Mouse (Mus musculus) embryonic facial prominence, embryonic 14.5 days (tissue): ENCODE measurements around the gene Mlh3. TPM values are rescaled to one million over a fixed set of nuclear protein-coding genes. Genes with fewer than 3 reads are reported as not detected.

Source experiments
- ATAC-seq: fragments of 200-750 bp; cut with Nextera tagmentation; 2 replicates; pipeline ENCODE4 v1.8.0; 2017; ENCODE audit warnings: low read depth, moderate number of reproducible peaks, moderate TSS enrichment
- DNase-seq: peaks from one replicate; pipeline ENCODE4 v3.0.0-alpha.2; 2015; ENCODE audit warnings: low spot score
- H3K27ac ChIP-seq: fragments of 300-500 bp; sonication (generic); replicated peaks from 2 replicates; pipeline ENCODE4 v1.5.1; 2014; ENCODE audit warnings: low read depth, mild to moderate bottlenecking, low read length, moderate library complexity
- H3K27me3 ChIP-seq: fragments of 300-500 bp; sonication (generic); replicated peaks from 2 replicates; pipeline ENCODE4 v1.6.1; 2014; ENCODE audit warnings: low read length; ENCODE audit not compliant: control insufficient read depth, insufficient read depth
- H3K36me3 ChIP-seq: fragments of 300-500 bp; sonication (generic); 2 replicates; pipeline ENCODE4 v1.6.1; 2014; ENCODE audit warnings: low read length, mixed read lengths; ENCODE audit not compliant: control insufficient read depth, insufficient read depth
- H3K4me1 ChIP-seq: fragments of 300-500 bp; sonication (generic); 2 replicates; pipeline ENCODE4 v1.6.1; 2014; ENCODE audit warnings: antibody characterized with exemption, low read length; ENCODE audit not compliant: control insufficient read depth, insufficient read depth
- H3K4me2 ChIP-seq: fragments of 300-500 bp; sonication (generic); 2 replicates; pipeline ENCODE4 v1.6.1; 2014; ENCODE audit warnings: low read depth, mild to moderate bottlenecking, low read length, moderate library complexity, mixed read lengths
- H3K4me3 ChIP-seq: fragments of 300-500 bp; sonication (generic); 2 replicates; pipeline ENCODE4 v1.5.1; 2014; ENCODE audit warnings: low read depth, mild to moderate bottlenecking, low read length
- H3K9ac ChIP-seq: fragments of 300-500 bp; sonication (generic); 2 replicates; pipeline ENCODE4 v1.6.1; 2014; ENCODE audit warnings: low read depth, mild to moderate bottlenecking, low read length, moderate library complexity, mixed read lengths
- H3K9me3 ChIP-seq: fragments of 300-500 bp; sonication (generic); 2 replicates; pipeline ENCODE4 v1.6.1; 2016; ENCODE audit warnings: low read length; ENCODE audit not compliant: control insufficient read depth
- WGBS: fragments of 180-500 bp; shearing (Covaris S2); extraction: QIAGEN DNeasy Blood & Tissue Kit; methylation state at CpG from one replicate; pipeline ENCODE4 v1.1.7; 2014; 5-methylcytosine and 5-hydroxymethylcytosine counted together
- polyA plus RNA-seq: library from polyadenylated mRNA; unstranded; fragments of >200 nt; fragmentation: Nextera tagmentation; extraction: Ambion mirVana; gene quantifications from 2 replicates; pipeline ENCODE4 v1.2.1, GENCODE M21; 2014

Mlh3 gene
- polyA plus RNA-seq, 1 experiment from 2014 or later = 8.3 TPM

DNA sequence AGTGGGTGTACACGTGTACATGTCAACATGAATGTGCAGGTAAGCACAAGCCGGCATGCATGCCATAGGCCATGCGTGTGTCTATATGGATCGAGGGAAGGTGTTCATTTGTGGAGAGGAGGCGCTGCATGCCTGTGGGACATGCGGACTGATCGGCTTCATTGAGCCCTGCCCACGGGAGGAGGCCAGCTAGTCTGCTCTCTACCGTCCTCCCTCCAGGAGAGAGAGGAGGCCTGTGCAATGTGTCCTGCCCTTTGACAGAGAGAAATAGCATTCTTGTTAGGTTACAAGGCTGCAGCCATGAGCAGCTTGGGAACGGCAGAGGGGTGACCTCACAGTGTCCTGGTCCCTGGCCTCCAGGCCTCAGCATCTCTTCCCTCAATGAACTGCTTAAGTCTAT is 74.2 kb downstream of the Mlh3 start:
- H3K4me3 ChIP-seq = no peak overlapping the region
- ATAC-seq (no peak), DNase-seq (no peak)
- H3K27ac ChIP-seq = no peak overlapping the region
- WGBS = 89% methylated on average over 8 of the region's 10 CpGs
- no peaks in the 10 kb centered on the region for H3K36me3 ChIP-seq
- no peaks in the 10 kb centered on the region for H3K9me3 ChIP-seq
- H3K4me2 ChIP-seq = no peak overlapping the region
- 0 out of 2 replicates have a peak, but pooled peaks cover 5% of the 10 kb centered on the region for H3K27me3 ChIP-seq
- H3K4me1 ChIP-seq = peaks cover 51% of the 10 kb centered on the region
- H3K9ac ChIP-seq = no peak overlapping the region

DNA sequence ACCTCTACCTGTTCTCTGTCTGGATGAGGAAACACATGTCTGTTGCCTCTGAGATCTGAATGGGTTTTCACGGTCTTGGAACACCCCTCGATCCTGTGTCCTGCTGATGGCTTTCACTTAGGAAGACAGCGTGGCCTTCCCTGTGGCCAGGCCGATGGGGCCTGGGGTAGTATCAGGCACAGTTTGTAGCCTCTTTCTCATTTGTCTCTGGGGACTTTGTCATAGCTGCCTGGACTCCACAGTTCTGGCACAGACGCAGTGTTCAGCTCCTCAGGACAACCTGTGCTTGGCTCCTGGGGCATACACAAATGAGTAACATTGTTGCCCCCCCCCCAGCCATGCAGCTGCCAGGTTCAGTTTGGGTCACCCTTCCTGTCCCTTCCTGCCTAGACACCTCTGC is 75.3 kb downstream of the Mlh3 start:
- H3K27ac ChIP-seq = no peak overlapping the region
- H3K36me3 ChIP-seq = no peaks in the 10 kb centered on the region
- H3K27me3 ChIP-seq = 0 out of 2 replicates have a peak, but pooled peaks cover 5% of the 10 kb centered on the region
- H3K9ac ChIP-seq = no peak overlapping the region
- no peaks in the 10 kb centered on the region for H3K9me3 ChIP-seq
- DNase-seq (no peak), ATAC-seq (no peak)
- WGBS = 73% methylated on average over 5 of the region's 5 CpGs
- peaks cover 43% of the 10 kb centered on the region for H3K4me1 ChIP-seq
- no peak overlapping the region for H3K4me2 ChIP-seq
- no peak overlapping the region for H3K4me3 ChIP-seq

DNA sequence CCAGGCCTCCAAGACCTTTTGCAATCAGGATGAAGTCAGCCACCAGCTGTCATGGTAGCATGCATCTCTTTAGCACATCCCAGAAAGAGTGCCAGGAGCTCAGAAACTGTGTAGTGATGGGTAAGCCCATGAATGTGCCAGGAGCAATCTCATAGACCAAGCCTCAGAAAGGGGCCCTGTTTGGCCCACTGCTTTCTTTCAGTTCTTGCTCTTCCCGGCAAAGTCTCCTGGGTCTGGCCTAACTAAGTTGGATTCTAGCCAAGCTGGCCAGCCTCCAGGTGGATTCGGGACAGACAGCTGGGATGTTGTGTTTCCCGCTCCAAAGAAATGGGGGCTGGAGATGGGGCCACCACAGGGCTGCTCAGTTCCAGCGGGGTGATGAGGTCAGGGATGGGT is 75.8 kb downstream of the Mlh3 start:
- Histone ChIP-seq H3K4me3 (no peak overlapping the region), H3K9me3 (no peaks in the 10 kb centered on the region), H3K9ac (no peak overlapping the region), H3K27ac (peak overlapping the region; percentile 39), H3K4me2 (no peak overlapping the region), H3K27me3 (0 out of 2 replicates have a peak, but pooled peaks cover 5% of the 10 kb centered on the region), H3K36me3 (no peaks in the 10 kb centered on the region), H3K4me1 (peaks cover 43% of the 10 kb centered on the region)
- DNase-seq = peak; percentile 82
- ATAC-seq = peak; percentile 48
- 31% methylated on average over 4 of the region's 4 CpGs for WGBS

DNA sequence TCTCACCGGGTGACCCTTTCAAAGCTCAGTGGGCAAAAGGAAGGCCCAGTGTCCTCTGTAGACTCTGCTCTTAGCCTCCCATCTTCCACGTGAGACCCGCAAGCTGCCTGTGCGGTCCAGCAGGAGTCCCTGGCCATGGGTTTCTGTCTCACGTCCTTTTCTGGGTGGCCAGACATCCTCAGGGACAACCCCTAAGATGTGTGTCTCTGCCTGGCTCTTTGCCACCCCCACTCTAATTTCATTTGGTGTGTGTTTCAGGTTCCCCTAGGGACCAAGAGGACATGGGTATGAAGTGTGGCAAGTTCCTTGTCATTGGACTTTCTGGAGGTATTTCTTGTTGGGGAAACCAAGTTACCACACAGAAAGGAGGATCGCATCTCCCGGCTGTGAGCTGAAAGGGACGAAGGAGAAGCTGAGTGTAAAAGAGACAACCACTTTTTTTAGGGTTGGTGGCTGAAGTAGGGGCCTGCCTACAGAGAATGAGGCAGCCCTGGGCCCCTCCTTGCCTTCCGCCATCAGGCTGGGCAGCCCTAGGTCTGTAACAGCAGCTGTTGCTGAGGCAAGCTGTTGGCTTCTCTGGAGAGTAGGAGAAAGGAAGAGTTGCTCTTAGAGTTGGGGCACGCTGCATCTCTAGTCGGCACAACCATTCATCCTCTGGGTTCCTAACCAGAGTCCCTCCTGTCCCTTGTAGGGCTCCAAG is 76.3 kb downstream of the Mlh3 start:
- Histone ChIP-seq H3K9me3 (no peaks in the 10 kb centered on the region), H3K9ac (no peak overlapping the region), H3K4me3 (no peak overlapping the region), H3K4me2 (no peak overlapping the region), H3K36me3 (no peaks in the 10 kb centered on the region), H3K4me1 (peaks cover 43% of the 10 kb centered on the region), H3K27me3 (0 out of 2 replicates have a peak, but pooled peaks cover 5% of the 10 kb centered on the region), H3K27ac (peak overlapping the region; percentile 39)
- DNase-seq (no peak), ATAC-seq (peak; percentile 31; the same call in 1 of the 2 replicates)
- WGBS = 77% methylated on average over 11 of the region's 11 CpGs

DNA sequence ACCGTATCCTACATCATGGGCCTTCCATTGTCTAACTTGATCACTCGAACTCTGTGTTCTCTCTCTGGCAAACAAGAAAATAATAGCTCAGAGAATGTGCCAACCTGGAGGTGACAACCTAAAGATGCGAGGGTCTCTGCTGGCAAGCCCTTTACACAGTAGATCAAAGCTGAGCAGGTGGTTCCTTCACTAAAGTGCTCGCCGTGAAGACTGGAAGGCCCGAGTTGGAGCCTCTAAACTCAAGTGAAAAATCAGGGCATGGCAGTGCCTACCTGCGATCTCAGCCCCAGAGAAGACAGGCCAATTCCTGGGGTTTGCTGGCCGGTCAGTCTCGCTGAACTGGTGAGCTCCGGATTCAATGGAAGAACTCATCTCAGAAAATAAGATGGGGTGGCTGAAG is 77.3 kb downstream of the Mlh3 start:
- DNase-seq = no peak
- H3K4me2 ChIP-seq = no peak overlapping the region
- no peaks in the 10 kb centered on the region for H3K9me3 ChIP-seq
- H3K27ac ChIP-seq = no peak overlapping the region
- peaks cover 40% of the 10 kb centered on the region for H3K4me1 ChIP-seq
- H3K36me3 ChIP-seq = no peaks in the 10 kb centered on the region
- H3K27me3 ChIP-seq = 0 out of 2 replicates have a peak, but pooled peaks cover 5% of the 10 kb centered on the region
- ATAC-seq = no peak
- H3K9ac ChIP-seq = no peak overlapping the region
- 82% methylated on average over 10 of the region's 10 CpGs for WGBS
- no peak overlapping the region for H3K4me3 ChIP-seq

DNA sequence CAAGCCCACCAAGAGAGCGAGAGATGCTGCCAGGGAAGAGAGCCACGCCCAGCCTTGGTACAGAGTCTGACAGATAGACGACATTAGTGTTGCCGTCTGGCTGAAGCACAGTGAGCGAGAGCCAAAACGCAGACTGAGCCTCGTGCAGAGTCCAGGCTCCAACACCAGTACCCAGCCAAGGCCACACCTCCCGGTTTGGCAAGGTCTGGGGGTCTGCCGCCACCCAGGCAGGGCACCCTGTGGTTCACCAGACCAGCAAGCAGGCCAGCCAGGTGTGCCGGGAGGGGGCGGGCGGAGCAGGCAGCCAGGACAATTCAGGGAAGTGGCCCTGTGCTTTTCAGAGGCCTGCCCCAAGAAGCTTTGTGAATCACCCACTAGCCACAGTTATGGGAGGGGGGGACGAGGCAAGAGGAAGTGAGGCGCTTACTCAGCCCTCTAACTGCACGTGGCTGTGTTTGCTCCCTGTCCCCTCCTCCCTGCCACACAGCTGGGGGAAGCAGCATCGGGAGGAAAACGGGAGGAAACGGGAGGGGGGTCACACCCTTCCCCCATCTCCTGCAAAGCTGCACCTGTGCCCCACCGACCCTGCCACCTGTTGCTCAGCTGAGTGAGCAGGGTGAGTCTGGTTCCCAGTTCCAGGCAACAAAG is 77.8 kb downstream of the Mlh3 start:
- no peak overlapping the region for H3K4me2 ChIP-seq
- H3K27ac ChIP-seq = no peak overlapping the region
- H3K9ac ChIP-seq = 0 out of 2 replicates have a peak overlapping the region, but pooled peaks have one; percentile 8
- ATAC-seq (peak; percentile 42; the same call in 1 of the 2 replicates), DNase-seq (peak; percentile 54)
- peaks cover 34% of the 10 kb centered on the region for H3K4me1 ChIP-seq
- 0 out of 2 replicates have a peak, but pooled peaks cover 5% of the 10 kb centered on the region for H3K27me3 ChIP-seq
- no peak overlapping the region for H3K4me3 ChIP-seq
- no peaks in the 10 kb centered on the region for H3K36me3 ChIP-seq
- WGBS = 26% methylated on average over 19 of the region's 19 CpGs
- no peaks in the 10 kb centered on the region for H3K9me3 ChIP-seq

DNA sequence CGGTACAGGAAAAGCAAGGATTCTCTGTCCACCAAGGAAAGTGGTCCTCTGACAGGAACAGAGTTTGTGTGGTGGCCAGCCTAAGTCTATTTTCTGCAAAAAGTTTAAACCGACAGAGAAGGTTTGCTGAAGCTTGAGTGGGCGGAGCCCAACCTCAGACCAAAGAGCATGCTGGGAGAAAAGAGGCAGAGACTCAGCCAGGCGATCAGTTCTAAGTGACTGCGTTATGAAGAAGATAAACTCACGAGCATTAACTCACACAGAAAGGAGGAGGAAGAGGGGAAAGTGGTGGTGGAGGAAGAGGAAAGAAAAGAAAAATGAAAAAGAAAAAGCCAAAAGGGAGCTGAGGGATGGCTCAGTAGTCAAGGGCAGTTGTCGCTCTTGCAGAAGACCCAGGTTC is 80.1 kb downstream of the Mlh3 start:
- WGBS = 80% methylated on average over 7 of the region's 7 CpGs
- no peak overlapping the region for H3K27ac ChIP-seq
- DNase-seq (no peak), ATAC-seq (no peak)
- H3K36me3 ChIP-seq = no peaks in the 10 kb centered on the region
- H3K27me3 ChIP-seq = no peaks in the 10 kb centered on the region
- peaks cover 34% of the 10 kb centered on the region for H3K4me1 ChIP-seq
- H3K9ac ChIP-seq = no peak overlapping the region
- H3K9me3 ChIP-seq = no peaks in the 10 kb centered on the region
- no peak overlapping the region for H3K4me2 ChIP-seq
- no peak overlapping the region for H3K4me3 ChIP-seq

DNA sequence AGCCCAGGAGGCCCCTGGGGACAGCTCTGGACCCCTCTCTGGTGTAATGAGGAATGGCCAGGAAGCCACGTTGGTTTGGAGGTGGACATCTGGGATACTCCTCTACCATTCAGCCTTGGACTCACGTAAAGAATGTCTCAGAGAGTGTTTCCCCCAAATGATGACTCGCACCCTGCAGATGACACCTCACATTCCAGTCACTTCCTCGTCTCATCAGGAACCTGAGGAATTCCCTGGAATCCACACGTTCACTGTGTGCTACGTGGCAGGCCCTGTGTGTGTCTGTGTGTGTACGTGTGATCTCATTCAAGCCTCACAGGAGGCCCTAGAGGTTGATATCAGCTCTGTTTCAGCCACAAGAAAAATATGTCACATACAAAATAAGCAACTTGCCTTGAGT is 84.0 kb downstream of the Mlh3 start:
- Histone ChIP-seq H3K4me1 (peaks cover 24% of the 10 kb centered on the region), H3K27ac (no peak overlapping the region), H3K4me3 (no peak overlapping the region), H3K36me3 (no peaks in the 10 kb centered on the region), H3K4me2 (no peak overlapping the region), H3K27me3 (peaks cover 3% of the 10 kb centered on the region; the same call in 1 of the 2 replicates), H3K9me3 (no peaks in the 10 kb centered on the region), H3K9ac (no peak overlapping the region)
- 62% methylated on average over 7 of the region's 7 CpGs for WGBS
- no peak for ATAC-seq
- DNase-seq = no peak
